Mouse (Mus musculus) lung, postnatal 25 days (tissue): Measurements from ENCODE around the gene Osgep.
"Not testable (repeated sequence)": the region's sequence is repeated elsewhere in the genome, so short reads cannot be mapped to it uniquely, and the experiment has no call there.

Source experiments
- DNase-seq: peaks from one replicate; pipeline ENCODE4 v3.0.0; 2022; ENCODE audit warnings: low spot score

Osgep gene

DNA sequence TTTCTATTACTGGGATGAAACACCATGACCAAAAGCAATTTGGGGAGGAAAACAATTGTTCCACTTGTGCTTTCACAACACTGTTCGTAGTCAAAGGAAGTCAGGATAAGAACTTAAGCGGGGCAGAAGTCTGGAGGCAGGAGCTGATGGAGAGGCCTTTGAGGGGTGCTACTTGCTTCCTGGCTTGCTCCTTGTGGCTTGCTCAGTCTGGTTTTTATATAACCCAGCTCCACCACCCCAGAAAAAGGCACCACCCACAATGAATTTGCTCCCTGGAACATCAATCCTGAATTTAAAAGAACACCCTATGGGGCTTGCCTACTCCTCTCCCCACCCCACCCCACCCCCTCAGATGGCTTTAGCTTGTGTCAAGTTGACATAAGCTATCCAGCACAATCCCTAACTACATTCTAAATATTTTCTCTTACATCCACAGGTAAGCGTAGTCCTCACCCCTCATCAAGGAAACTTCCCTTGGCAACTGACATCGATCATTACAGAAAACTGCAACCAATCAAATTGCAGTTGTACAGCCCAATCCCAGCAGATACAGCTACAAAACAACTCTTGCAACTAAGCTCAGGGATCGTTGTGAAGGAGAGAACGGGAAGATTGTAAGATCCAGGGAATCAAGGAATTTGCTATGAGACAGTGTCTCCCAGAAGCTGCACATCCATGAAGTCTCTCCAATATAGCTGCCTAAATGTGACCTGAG is 48.3 kb downstream of the Osgep start:
- no peak for DNase-seq

DNA sequence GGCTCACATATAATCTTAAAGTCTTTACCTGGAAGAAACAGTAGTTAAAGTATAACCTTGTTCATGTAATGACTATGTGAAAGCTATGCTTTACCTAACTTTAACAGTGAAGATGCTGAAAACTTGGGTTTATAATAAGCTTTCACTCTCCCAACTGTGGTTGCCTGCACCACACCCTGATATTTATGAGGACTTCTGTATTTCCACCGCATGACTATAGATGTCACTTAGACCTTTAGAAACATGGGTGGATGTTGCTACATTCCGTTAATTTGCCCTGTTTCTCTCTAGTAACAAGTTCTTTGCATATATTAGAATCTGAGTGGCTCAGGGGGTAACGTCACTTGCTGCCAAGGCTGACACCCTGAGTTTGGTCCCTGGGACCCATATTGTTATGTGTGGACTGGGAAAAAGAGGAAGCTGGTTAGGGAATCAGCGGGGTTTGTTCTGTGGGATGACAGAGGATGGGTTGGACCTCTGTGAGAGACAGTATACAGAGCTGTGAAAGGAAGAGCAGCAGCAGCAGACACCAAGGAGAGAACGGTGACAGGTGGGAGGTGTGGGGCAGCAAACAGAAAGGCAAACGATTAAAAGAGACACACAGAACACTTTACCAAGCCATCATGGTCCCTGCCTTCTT is 49.0 kb downstream of the Osgep start:
- DNase-seq = no peak

DNA sequence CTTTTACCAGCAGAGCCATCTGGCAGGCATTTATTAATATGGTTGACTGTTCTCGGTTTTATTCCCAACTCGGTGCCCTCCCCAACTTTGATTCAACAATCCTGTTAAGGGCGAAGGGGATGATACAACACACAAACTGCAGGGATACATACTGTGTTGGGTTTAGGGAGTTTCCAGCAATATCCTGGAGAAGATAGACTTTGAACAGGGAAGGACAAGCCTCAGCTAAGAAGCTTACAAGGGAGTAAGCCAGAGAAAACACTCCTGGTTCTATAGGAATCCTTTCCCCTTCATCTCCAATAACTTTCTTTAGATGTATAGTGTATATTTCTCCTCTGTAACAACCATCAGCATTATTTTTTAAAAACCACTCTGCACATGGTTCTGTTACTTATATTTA is 49.5 kb downstream of the Osgep start:
- no peak for DNase-seq

DNA sequence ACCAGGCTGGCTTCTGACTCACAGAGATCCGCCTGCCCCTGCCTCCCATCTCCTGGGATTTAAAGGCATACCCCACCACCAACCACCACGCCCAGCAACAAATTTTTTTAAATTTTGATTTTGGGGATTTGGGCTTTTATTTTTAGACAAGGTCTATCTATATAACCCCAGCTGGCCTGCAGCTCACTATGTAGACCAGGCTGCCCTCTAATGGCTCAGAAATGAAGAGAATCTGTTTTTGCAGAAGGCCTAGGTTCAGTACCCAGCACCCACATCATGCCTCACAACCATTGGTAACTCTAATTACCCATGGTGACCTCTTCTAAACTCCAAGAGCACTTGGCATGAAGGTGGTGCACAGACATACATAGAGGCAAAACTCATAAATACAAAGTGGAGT is 53.4 kb downstream of the Osgep start:
- no peak for DNase-seq

DNA sequence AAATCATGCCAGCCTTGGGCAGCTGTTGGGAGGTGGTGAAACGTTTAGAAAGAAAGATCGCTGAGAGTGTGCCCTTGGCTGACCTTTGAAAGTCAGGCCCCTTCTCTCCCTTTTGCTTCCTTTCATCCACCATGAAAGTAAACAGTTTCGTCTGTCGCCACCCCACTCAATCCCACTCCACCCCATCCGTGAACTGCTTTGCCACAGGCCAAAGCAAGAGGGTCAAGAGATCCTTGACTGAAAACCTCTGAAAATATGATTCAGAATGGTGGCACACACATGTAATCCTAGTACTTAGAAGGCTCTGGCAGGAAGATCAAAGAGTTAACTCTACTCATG is 53.9 kb downstream of the Osgep start:
- peak; percentile 44 for DNase-seq

DNA sequence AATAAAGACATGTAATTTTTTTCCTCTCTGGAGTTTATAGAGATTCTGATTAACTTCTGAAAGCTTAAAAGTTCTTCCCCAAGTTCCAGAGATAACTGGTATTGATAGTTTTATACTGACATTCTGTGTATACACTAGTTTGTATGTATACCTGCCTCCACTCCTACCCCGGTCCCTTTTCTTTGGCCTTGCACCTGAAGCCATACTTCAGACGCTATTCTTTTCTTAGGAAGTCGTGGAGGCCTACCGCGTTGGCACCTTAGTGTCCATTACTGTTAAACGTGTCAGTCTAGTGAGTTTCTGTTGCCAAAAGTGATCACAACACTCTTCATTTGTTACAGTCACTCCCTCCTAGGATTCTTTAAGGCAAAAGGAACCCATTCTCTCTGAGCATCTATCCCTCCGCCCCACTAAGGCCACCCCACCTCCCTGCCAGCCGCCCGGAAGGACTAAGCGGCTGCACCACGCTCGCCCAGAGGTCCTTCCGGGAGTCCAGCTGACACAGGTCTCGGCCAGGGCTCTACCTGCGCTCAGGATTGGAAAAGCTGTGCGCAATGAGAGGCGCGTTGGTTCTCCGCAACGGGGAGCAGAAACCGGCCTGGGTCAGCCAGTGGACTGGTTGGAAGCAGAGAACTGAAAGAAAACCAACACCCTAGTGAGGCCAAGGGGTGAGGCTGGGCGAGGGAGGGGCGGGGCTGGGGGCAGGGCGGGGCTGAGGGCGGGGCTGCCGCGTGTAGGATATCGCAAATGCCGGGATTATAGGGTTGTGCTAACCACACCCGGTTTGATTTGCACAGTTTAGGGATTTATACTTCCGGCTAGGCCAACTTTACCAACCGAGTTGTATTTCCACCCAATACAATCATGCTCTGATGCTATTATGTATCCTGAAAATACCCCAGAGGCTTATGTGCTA is 54.5 kb downstream of the Osgep start, which contains the start of gene Tep1:
Tep1 (minus strand) TSS at position 672 of the 916 bp plus-strand sequence.
- peak; percentile 65 for DNase-seq

DNA sequence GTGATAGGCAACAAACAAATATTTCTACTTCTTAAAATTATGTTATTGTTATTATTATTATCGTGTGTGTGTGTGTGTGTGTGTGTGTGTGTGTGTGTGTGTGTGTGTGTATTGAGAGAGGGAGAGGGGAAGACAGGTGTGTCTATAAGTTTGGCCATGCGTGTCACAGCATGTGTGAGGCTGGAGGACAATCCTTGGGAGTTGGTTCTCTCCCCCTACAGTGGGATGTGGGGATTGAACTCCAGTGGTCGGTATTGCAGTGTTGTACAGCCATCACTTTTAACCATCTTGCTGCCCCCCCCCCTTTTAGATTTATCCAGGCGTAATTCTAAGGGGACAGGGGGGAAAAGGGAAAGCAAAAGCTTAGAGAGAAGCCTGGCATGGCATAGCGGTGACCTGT is 56.0 kb downstream of the Osgep start:
- no peak for DNase-seq

DNA sequence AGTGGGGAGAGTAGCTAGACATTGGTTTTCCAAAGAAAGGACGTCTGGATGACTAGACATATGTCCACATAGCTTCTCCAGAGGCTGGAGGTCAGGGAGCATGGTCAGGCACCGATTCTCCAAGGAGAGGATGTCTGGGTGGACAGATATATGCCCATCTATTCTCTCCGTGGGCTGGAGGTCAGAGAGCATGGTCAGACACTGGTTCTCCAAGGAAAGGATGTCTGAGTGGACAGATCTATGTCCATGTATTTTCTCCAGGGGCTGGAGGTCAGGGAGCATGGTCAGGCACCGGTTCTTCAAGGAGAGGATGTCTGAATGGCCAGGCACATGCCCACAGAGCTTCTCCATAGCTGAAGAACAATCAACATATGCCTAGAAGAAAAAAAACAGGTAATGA is 56.5 kb downstream of the Osgep start:
- no peak for DNase-seq

DNA sequence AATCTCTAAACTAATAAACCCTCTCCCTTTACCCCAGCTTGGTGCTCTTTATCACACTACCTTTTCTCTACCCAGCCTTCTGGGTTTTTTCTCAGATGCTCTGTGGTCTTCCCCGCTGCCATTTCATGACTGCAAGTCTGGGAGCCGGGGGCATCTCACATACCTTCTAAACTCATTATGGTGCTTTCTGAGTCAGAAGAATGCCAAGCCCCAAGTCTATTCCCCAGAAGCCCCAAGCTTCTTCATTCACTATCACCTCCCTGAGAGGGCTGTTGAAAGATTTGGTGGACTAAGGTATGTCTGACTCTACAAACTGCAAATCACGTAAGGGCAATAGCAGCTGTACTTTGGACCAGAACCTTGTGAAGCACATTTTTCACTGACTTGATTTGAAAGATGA is 57.7 kb downstream of the Osgep start:
- DNase-seq = no peak

DNA sequence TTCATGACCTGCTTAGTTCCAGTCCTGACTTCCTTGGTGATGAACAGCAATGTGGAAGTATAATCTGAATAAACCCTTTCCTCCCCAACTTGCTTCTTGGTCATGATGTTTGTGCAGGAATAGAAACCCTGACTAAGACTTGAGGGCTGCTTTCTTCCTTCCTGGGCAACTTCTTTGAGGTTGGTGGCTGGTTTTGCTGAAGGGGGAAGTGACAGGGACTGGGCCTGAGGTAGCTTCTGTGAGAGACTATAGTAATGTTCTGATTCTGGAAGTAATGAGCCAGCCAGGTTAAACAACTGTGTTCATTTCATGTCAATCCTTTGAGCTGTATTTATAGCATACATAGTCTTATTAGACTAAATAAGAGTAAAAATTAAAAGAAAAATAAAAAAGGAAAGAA is 59.7 kb downstream of the Osgep start:
- DNase-seq = not testable (repeated sequence)

DNA sequence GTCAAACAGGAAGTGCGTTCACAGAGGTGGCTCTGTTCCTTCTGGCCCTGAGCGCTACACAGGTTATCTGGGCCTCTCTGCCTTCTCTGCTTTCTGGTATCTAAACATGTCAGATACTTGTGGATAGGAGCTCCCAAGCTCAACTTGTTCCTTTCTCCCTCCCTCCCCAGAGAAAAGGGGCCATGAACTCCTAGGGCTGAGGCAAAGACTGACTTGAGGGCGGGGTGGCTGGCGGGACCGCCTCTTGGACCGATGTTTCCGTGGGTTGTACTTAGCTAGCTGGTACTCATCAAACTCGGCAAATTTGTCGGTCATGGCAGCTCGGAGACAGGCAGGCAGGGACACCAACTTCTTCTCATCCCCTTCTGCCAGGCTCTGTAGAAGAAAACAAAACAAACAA is 62.1 kb downstream of the Osgep start:
- DNase-seq = no peak
